Mouse (Mus musculus): ENCODE results near the gene Ptprd. TPM values are rescaled to one million over a fixed set of nuclear protein-coding genes. Genes with fewer than 3 reads are reported as not detected.
A peak's percentile ranks its signal among the peaks of the same experiment; 100 is the strongest.

The Ptprd gene
- polyA plus RNA-seq, 1 experiment from 2014 or later: 10.9 TPM

DNA sequence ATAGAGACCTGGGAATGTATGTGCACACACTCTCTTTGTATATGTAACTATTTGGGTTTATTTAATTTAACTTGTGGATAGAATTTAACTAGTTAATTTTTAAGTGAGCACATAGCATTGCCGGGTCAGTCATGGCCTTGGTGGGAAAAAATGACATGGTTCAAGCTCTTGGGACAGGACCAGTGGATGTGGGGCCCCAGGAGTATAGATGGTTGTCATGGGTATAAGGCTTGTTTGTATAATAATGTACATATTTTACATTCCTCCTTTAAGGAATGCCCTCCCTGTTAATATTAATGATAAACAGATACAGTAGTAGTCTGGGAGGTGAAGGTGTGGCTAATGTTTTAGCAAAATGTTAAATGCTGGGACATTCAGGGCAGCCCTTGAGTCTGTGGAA is 962.8 kb downstream of the Ptprd start:
- DNase-seq (ENCODE audit: low spot score): no peak
- Histone ChIP-seq H3K36me3 (no peaks in the 10 kb centered on the region), H3K9me3 (no peaks in the 10 kb centered on the region), H3K27me3 (ENCODE audit: insufficient read depth, poor library complexity, severe bottlenecking) (no peaks in the 10 kb centered on the region), H3K4me1 (no peaks in the 10 kb centered on the region), H3K4me3 (no peak overlapping the region), H3K27ac (no peak overlapping the region)
- 73% methylated on average over 1 of the region's 1 CpGs for WGBS

DNA sequence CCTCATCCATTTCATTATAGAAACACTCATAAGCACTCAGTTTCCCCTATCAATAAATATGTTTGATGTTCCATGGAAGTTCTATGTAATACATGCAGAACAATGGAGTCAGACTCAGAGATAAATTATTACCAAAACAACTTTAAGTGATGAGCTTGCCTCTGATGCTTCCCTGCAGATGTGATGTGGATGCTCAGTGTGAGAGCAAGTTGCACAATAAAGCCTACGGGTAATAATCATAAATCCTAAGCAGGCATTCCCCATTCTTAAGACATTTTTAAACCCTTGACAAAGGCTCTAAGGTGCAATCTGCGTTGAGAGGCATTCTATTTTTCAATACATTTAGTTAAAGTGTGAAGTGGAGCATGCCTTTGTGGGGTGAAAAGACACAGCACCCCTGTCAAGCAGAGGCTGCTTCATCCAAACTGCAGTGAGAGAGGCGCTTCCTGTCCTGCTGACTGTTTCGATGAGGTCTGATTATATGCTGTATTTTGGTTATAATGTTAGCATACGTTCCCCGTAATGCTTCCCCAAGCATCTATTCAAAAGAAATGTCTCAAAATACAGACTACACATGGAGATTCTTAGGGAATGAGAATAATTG is 969.8 kb downstream of the Ptprd start:
- no peaks in the 10 kb centered on the region for H3K27me3 ChIP-seq (ENCODE audit: insufficient read depth, poor library complexity, severe bottlenecking)
- H3K9me3 ChIP-seq: no peaks in the 10 kb centered on the region
- DNase-seq (ENCODE audit: low spot score): no peak
- H3K27ac ChIP-seq: no peak overlapping the region
- H3K36me3 ChIP-seq: no peaks in the 10 kb centered on the region
- H3K4me3 ChIP-seq: no peak overlapping the region
- WGBS: 81% methylated on average over 6 of the region's 6 CpGs
- no peaks in the 10 kb centered on the region for H3K4me1 ChIP-seq

DNA sequence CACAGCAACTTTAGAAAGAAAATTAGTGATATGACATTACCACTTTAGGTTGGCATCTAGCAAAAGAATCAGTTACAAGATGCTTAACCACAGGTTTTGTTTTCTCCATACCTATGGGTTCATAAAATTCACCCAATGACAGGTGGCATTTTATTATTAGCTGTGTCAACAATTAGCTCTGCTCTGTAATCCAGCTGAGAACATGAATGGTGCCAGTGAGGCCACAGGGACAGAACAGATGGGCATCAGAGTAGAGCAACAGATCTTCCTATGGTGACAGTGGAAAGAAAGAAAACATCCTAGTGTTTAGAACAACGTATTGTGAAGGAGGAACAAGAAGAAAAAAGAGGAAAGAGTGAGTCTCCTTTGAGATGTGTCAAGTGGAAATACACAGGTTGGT is 973.6 kb downstream of the Ptprd start:
- Histone ChIP-seq H3K27me3 (ENCODE audit: insufficient read depth, poor library complexity, severe bottlenecking) (no peaks in the 10 kb centered on the region), H3K4me3 (no peak overlapping the region), H3K27ac (no peak overlapping the region), H3K36me3 (no peaks in the 10 kb centered on the region), H3K4me1 (no peaks in the 10 kb centered on the region), H3K9me3 (no peaks in the 10 kb centered on the region)
- 60% methylated on average over 1 of the region's 1 CpGs for WGBS
- DNase-seq (ENCODE audit: low spot score): no peak

DNA sequence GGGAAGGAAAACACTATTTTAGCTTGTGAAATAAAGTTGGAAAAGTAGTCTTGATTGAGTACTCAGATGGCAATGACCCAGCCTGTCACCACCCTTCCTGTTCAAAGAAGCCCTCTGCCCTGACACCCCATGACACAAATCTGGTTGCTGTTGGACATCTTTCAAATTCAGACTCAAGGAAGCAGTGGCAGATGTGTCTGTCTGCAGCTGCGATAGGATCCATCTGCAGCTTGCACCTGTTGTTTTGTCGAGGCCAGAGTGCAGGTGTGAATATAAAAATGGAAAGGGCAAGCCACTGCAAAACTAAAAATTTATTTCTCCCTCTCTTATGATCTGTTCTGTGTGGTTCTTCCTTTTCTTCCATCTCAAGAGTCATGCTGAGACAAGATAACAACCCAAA is 978.5 kb downstream of the Ptprd start:
- Histone ChIP-seq H3K4me3 (no peak overlapping the region), H3K4me1 (no peaks in the 10 kb centered on the region), H3K36me3 (no peaks in the 10 kb centered on the region), H3K27me3 (ENCODE audit: insufficient read depth, poor library complexity, severe bottlenecking) (no peaks in the 10 kb centered on the region), H3K27ac (no peak overlapping the region), H3K9me3 (no peaks in the 10 kb centered on the region)
- no peak for DNase-seq (ENCODE audit: low spot score)
- WGBS: 82% methylated on average over 2 of the region's 2 CpGs

DNA sequence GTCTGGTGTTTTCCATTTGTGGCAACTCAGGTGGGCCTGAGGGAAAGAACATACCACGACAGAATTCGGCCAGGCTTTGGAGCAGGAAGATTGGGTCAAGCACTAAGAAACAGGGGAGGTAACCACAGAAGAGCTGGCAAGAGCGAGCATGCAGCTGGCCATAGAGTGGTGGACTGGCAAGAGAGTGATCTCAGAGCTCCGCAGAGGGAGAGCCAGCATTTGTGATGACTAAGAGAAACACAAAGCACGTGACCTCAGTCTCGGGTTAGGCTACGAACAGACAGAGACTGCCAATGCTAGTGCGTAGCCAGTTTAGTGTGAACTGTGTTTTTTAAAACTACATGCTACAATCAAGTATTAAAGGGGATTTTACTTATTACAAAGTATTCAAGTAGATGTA is 1042.9 kb downstream of the Ptprd start:
- WGBS: 83% methylated on average over 8 of the region's 8 CpGs
- no peaks in the 10 kb centered on the region for H3K36me3 ChIP-seq
- no peak for DNase-seq (ENCODE audit: low spot score)
- H3K4me3 ChIP-seq: no peak overlapping the region
- H3K9me3 ChIP-seq: no peaks in the 10 kb centered on the region
- H3K27ac ChIP-seq: no peak overlapping the region
- H3K27me3 ChIP-seq (ENCODE audit: insufficient read depth, poor library complexity, severe bottlenecking): no peaks in the 10 kb centered on the region
- no peaks in the 10 kb centered on the region for H3K4me1 ChIP-seq

DNA sequence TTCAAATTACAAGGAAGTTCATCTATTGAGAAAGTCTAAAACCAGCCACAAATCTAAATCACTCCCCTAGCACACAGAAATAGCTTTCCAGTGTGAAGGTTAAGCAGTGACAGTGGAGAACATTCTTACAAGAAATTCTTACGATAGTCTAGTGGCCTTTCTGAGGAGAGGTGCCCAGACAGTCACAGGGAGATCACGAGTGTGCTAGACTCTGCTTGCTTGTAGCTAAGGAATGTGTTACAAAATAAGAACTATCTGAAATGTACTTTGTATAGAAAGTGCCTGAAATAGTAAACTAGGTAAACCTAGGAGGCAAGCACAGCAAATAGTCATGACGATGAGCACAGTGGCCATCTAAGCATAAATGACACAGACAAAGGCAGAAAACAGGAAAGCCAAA is 1054.2 kb downstream of the Ptprd start:
- Histone ChIP-seq H3K4me1 (no peaks in the 10 kb centered on the region), H3K36me3 (no peaks in the 10 kb centered on the region), H3K4me3 (no peak overlapping the region), H3K27ac (no peak overlapping the region), H3K27me3 (ENCODE audit: insufficient read depth, poor library complexity, severe bottlenecking) (no peaks in the 10 kb centered on the region), H3K9me3 (no peaks in the 10 kb centered on the region)
- 73% methylated on average over 3 of the region's 3 CpGs for WGBS
- no peak for DNase-seq (ENCODE audit: low spot score)

DNA sequence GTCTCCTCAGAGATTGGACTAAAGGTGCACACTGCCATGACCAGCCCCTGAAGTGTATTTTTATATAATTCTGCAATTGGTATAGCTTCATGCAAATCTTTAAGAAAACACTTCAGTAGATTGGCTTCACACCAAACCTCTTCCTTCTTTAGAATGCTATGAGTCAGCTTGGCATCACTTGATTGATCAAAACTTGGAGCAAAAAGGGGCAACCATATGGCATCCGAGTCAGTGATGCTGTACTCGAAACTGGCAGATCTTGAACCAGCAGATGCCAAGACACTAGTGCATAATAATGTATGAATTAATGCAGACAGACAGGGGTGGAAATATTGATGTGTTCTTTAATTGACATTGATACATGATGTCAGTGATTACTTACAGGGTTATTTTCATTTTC is 1056.2 kb downstream of the Ptprd start:
- Histone ChIP-seq H3K27me3 (ENCODE audit: insufficient read depth, poor library complexity, severe bottlenecking) (no peaks in the 10 kb centered on the region), H3K4me1 (no peaks in the 10 kb centered on the region), H3K36me3 (no peaks in the 10 kb centered on the region), H3K9me3 (no peaks in the 10 kb centered on the region), H3K27ac (no peak overlapping the region), H3K4me3 (no peak overlapping the region)
- DNase-seq (ENCODE audit: low spot score): no peak
- 83% methylated on average over 2 of the region's 2 CpGs for WGBS

DNA sequence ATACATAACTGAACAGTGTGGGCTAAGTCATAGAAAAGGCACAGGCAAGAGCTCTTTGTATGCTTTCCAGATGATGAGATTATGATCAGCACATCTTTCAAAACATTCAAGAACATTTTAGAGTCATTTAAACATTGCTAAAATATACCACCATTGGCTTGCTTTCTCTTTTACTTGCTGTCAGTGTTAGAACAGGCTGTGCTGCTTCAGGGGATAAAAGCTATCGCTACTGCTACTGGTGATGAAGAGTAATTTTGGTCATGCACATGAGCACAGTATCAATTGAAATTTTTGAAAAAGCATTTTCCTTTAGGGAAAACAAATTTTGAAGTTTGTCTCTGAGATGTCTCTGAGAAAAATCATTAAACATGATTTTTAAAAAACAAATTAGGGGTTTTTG is 1056.7 kb downstream of the Ptprd start:
- Histone ChIP-seq H3K9me3 (no peaks in the 10 kb centered on the region), H3K4me3 (no peak overlapping the region), H3K27me3 (ENCODE audit: insufficient read depth, poor library complexity, severe bottlenecking) (no peaks in the 10 kb centered on the region), H3K36me3 (no peaks in the 10 kb centered on the region), H3K27ac (no peak overlapping the region), H3K4me1 (no peaks in the 10 kb centered on the region)
- 83% methylated on average over 1 of the region's 1 CpGs for WGBS
- no peak for DNase-seq (ENCODE audit: low spot score)

DNA sequence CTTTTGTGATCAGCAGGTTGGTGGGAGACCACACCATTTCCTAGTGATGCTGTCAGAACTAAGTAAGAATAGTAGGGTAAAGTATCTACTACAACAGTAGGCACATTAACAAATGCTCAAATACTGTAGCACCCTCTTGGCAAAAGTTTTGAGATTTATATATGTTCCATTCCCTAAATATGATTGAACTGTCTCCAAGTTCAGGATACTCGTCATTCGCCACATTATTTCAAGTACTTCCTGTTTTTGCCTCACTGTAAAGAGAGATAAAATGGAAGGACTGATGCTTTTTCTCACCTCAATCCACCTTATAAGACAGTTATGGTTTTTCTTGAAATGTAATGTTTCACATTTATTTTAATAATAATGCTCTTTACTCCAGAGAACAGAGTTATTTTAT is 1086.9 kb downstream of the Ptprd start:
- no peaks in the 10 kb centered on the region for H3K9me3 ChIP-seq
- WGBS: 84% methylated on average over 2 of the region's 2 CpGs
- no peaks in the 10 kb centered on the region for H3K36me3 ChIP-seq
- H3K4me1 ChIP-seq: no peaks in the 10 kb centered on the region
- H3K27me3 ChIP-seq (ENCODE audit: insufficient read depth, poor library complexity, severe bottlenecking): no peaks in the 10 kb centered on the region
- no peak overlapping the region for H3K4me3 ChIP-seq
- DNase-seq (ENCODE audit: low spot score): no peak
- no peak overlapping the region for H3K27ac ChIP-seq

DNA sequence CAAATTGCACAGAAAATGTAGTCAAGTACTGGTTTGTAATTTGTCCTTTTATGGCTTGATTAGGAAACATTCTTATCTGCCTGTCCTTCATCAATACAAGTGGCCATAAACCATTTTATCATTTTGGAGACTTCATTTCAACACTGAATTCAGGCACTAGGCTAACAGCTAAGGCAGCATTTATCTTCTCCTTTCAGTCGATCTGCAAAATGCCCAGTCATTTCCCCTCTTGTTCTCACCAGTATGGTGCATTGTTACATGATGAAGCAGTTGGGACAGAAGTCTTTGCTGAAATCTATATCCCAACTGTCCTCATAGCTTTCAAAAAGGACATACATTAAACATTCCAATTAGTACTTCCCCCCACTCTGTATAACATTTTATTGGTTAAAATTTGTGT is 1100.9 kb downstream of the Ptprd start:
- WGBS: 66% methylated on average over 1 of the region's 1 CpGs
- Histone ChIP-seq H3K9me3 (no peaks in the 10 kb centered on the region), H3K27ac (no peak overlapping the region), H3K4me3 (no peak overlapping the region), H3K36me3 (no peaks in the 10 kb centered on the region), H3K4me1 (no peaks in the 10 kb centered on the region), H3K27me3 (ENCODE audit: insufficient read depth, poor library complexity, severe bottlenecking) (no peaks in the 10 kb centered on the region)
- no peak for DNase-seq (ENCODE audit: low spot score)

DNA sequence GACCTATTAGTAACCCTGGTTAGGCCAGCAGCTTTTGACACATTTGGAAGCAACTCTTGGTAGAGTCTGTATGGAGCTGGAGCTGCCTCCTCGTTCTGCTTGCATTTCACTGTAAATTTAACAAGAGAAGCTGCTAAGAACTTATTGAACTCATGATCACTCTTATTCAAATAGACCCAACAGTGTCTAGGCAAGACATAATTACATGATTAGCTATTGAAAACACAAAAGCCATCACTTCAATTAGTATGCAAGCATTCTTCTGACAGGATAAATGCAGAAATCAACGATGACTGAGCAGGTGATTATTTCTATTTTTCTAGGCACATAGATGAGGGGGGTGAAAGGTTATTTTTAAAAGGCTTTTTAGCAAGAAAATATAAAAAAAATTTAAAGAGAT is 1104.5 kb downstream of the Ptprd start:
- no peak for DNase-seq (ENCODE audit: low spot score)
- H3K9me3 ChIP-seq: no peaks in the 10 kb centered on the region
- no peaks in the 10 kb centered on the region for H3K27me3 ChIP-seq (ENCODE audit: insufficient read depth, poor library complexity, severe bottlenecking)
- no peaks in the 10 kb centered on the region for H3K4me1 ChIP-seq
- H3K27ac ChIP-seq: no peak overlapping the region
- H3K36me3 ChIP-seq: no peaks in the 10 kb centered on the region
- WGBS: 74% methylated on average over 2 of the region's 2 CpGs
- no peak overlapping the region for H3K4me3 ChIP-seq

DNA sequence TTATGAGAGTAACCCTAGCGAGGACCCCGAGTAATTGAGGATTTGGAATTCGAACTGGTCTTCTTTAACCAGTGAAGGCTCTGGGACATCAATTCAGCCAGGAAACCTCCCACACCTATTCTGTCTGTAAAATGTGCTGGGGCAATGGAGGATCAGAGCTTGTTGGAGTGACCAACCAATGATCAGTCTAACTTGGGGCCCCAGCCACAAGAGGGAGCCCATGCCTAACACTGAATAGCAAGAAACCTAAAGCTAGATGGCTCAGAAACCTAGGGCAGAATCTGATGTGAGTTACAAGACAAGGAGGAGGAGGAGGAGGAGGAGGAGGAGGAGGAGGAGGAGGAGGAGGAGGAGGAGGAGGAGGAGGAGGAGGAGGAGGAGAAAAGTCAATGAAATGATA is 1128.6 kb downstream of the Ptprd start:
- H3K4me1 ChIP-seq: no peaks in the 10 kb centered on the region

DNA sequence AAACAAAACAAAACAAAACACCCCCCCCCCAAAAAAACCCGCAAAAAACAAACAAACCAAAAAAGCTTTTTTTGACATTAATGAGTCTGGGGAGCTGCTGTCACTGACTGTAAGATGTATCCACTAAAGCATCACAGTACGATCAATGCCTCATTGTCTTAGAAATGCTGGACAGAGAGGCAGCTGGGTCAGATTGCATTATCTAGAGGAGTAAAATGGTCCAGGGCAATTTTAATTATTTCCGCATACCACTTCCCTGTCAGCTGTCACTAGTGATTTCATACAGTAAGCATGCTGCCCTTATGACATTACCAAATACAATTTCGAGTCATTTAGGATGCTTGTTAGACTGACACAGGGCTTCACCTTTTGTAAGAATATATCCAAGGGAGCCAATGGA is 1134.2 kb downstream of the Ptprd start:
- no peak for DNase-seq (ENCODE audit: low spot score)
- 74% methylated on average over 4 of the region's 4 CpGs for WGBS

More for the DNA sequence above, 1128.6 kb downstream of the Ptprd start:
- Histone ChIP-seq H3K9me3 (no peaks in the 10 kb centered on the region), H3K27ac (no peak overlapping the region), H3K4me3 (no peak overlapping the region), H3K27me3 (ENCODE audit: insufficient read depth, poor library complexity, severe bottlenecking) (no peaks in the 10 kb centered on the region), H3K36me3 (no peaks in the 10 kb centered on the region)
- WGBS: 45% methylated on average over 3 of the region's 3 CpGs
- DNase-seq (ENCODE audit: low spot score): peak; percentile 76

DNA sequence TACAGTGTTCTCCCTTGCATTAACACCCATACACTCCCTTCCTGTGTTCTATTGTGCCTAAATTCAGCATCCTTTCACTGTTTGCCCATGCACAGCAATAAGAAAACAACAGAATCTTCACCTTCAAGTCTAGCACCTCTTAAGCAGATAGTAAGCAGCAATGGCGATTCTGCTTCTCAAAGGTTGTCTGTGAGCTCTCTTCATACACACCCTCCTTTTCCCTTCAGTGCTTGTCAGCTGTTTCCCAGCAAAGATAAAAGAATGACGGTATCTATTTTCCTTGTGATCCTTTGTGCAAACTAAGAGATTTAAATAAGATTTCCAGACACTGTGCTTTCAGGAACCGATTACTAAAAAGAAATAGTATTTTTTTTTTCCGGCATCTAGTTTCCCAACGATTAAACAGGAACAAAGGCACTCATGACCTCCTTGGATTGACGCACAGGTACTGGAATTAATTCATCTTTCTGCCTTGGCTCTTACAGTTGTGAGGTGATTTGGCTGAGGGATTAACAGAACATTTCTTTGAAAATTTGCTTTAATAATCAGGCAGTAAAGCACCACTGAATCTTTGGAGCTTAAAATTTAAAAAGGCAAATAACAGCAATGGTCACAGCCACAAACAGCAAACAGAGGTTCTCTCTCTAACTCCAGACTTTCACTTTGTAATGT is 1161.1 kb downstream of the Ptprd start:
- Histone ChIP-seq H3K36me3 (no peaks in the 10 kb centered on the region), H3K4me1 (no peaks in the 10 kb centered on the region), H3K9me3 (no peaks in the 10 kb centered on the region), H3K27me3 (ENCODE audit: insufficient read depth, poor library complexity, severe bottlenecking) (no peaks in the 10 kb centered on the region), H3K4me3 (no peak overlapping the region), H3K27ac (no peak overlapping the region)
- no peak for DNase-seq (ENCODE audit: low spot score)
- 63% methylated on average over 6 of the region's 6 CpGs for WGBS

More for the DNA sequence above, 1134.2 kb downstream of the Ptprd start:
- no peaks in the 10 kb centered on the region for H3K4me1 ChIP-seq
- H3K9me3 ChIP-seq: no peaks in the 10 kb centered on the region
- no peaks in the 10 kb centered on the region for H3K27me3 ChIP-seq (ENCODE audit: insufficient read depth, poor library complexity, severe bottlenecking)
- H3K36me3 ChIP-seq: no peaks in the 10 kb centered on the region
- no peak overlapping the region for H3K4me3 ChIP-seq
- no peak overlapping the region for H3K27ac ChIP-seq
